Mouse (Mus musculus) gastrocnemius, postnatal 36 days (tissue): Measurements from ENCODE around the gene Ptgds. TPM values are rescaled to one million over a fixed set of nuclear protein-coding genes. Genes with fewer than 3 reads are reported as not detected.

ENCODE experiments used
- DNase-seq, 2 experiments: peaks; one replicate each; pipeline ENCODE4 v3.0.0; 2022
- intact Hi-C: fragments of 180-260 bp; cut with DNase I; formaldehyde crosslinking; loops from one replicate; pipeline ENCODE4 v1.15.1; 2025
- total RNA-seq, 2 experiments: library from RNA; stranded (reverse); gene quantifications; 2 replicates each; pipeline ENCODE4 v1.2.3; 2021

Ptgds gene
- total RNA-seq, 2 experiments from 2014 or later = 0.39 TPM; not detected in 1

- intact Hi-C loops = no loop called here
- no peak for DNase-seq
Measured at GRCm38 (mm10) chr2:25456205-25456953, 13.5 kb downstream of the Ptgds start, which contains the start of gene Clic3. Gene Clic3 (plus strand): TSS chr2:25456838.

GRCm38 (mm10) chr2:25452951-25453350 is 16.9 kb downstream of the Ptgds start:
- intact Hi-C loops = no loop called here
- no peak for DNase-seq

GRCm38 (mm10) chr2:25450853-25451647 is 18.8 kb downstream of the Ptgds start:
- no peak for DNase-seq
- intact Hi-C loops = no loop called here

GRCm38 (mm10) chr2:25442682-25443081 is 27.2 kb downstream of the Ptgds start:
- intact Hi-C loops = no loop called here
- DNase-seq = no peak

GRCm38 (mm10) chr2:25441067-25441466 is 28.8 kb downstream of the Ptgds start:
- no peak for DNase-seq
- intact Hi-C loops = no loop called here

- intact Hi-C loops = no loop called here
Measured at GRCm38 (mm10) chr2:25436286-25436820, 33.5 kb downstream of the Ptgds start.

GRCm38 (mm10) chr2:25434292-25434691 is 35.6 kb downstream of the Ptgds start:
- intact Hi-C loops = no loop called here
- no peak for DNase-seq

More at GRCm38 (mm10) chr2:25436286-25436820, 33.5 kb downstream of the Ptgds start:
- no peak for DNase-seq

GRCm38 (mm10) chr2:25433101-25433500 is 36.7 kb downstream of the Ptgds start:
- no peak for DNase-seq

GRCm38 (mm10) chr2:25432326-25433098 is 37.3 kb downstream of the Ptgds start:
- no peak for DNase-seq
- intact Hi-C loops = no loop called here

More at GRCm38 (mm10) chr2:25433101-25433500, 36.7 kb downstream of the Ptgds start:
- intact Hi-C loops = no loop called here

GRCm38 (mm10) chr2:25431308-25431855 is 38.5 kb downstream of the Ptgds start:
- intact Hi-C loops = no loop called here
- no peak for DNase-seq

- DNase-seq = no peak
- intact Hi-C loops = no loop called here
Measured at GRCm38 (mm10) chr2:25430395-25431233, 39.2 kb downstream of the Ptgds start.

GRCm38 (mm10) chr2:25429435-25430180 is 40.2 kb downstream of the Ptgds start:
- no peak for DNase-seq
- intact Hi-C loops = loop anchor here (5.0 kb wide), 1 partner anchor 52 kb away; no protein-coding TSS in a partner anchor

- peak; percentile 90 for DNase-seq
- intact Hi-C loops = loop anchor here (5.0 kb wide), 1 partner anchor 51 kb away; no protein-coding TSS in a partner anchor
Measured at GRCm38 (mm10) chr2:25428442-25429236, 41.2 kb downstream of the Ptgds start, which contains the start of gene Abca2. Gene Abca2 (plus strand): TSS chr2:25428703.

- intact Hi-C loops = loop anchor here (5.0 kb wide), 1 partner anchor 50 kb away; no protein-coding TSS in a partner anchor
- no peak for DNase-seq
Measured at GRCm38 (mm10) chr2:25427256-25427655, 42.6 kb downstream of the Ptgds start.

- peak; percentile 58 to 62 for DNase-seq
- intact Hi-C loops = loop anchor here (5.0 kb wide), 1 partner anchor 49 kb away; no protein-coding TSS in a partner anchor
Measured at GRCm38 (mm10) chr2:25426721-25427191, 43.1 kb downstream of the Ptgds start.

- intact Hi-C loops = loop anchor here (5.0 kb wide), 1 partner anchor 48 kb away; no protein-coding TSS in a partner anchor
- peak in 1 of 2 experiments; percentile 4 for DNase-seq
Measured at GRCm38 (mm10) chr2:25425481-25425880, 44.4 kb downstream of the Ptgds start.

GRCm38 (mm10) chr2:25423626-25424025 is 46.2 kb downstream of the Ptgds start:
- peak in 1 of 2 experiments; percentile 2 for DNase-seq

More at GRCm38 (mm10) chr2:25423626-25424025, 46.2 kb downstream of the Ptgds start:
- intact Hi-C loops = loop anchor here (2.0 to 5.0 kb wide), 2 partner anchors 127 to 154 kb away; partner anchors contain the start of gene Phpt1
